Mouse (Mus musculus): Measurements from ENCODE around the gene Mrc2.
A peak's percentile ranks its signal among the peaks of the same experiment; 100 is the strongest.

The Mrc2 gene

DNA sequence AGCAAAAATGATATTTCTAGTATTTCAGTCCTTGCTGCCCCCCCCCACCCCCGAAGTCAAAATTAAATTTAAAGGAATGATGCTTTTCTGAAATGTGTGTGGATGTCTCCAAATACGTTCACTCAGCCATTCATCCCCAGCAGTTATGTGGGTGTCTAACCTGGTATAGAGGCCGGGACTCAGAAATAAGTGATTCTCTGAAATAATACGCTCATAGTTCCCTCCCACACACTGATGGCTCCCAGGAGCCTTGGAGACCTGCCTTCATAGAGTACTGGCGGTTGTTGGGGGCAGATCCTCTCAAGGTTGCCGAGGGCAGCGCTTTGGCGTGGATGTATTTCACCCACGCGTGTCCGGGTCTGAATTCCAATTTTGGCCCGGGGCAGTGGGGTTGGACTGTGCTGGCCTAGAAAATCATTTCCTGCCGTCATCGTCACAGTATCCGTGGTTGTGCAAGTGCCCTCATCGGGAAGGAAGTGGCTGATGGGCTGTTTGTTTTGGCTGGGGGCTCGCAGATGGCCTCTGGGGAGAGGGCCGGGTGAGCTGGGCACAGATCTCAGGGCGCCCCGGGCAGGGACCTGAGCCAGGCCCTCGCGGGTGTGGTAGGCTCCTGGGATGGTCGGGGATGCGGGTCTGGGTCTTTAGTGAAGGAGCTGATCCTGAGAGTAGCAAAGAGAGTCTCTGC lies 19.0 kb downstream of the Mrc2 start:
- DNase-seq (ENCODE audit: low read depth, low spot score): no peak

- DNase-seq (ENCODE audit: low read depth, low spot score): no peak
Measured at GRCm38 (mm10) chr11:105312311-105312942, 20.0 kb downstream of the Mrc2 start.

DNA sequence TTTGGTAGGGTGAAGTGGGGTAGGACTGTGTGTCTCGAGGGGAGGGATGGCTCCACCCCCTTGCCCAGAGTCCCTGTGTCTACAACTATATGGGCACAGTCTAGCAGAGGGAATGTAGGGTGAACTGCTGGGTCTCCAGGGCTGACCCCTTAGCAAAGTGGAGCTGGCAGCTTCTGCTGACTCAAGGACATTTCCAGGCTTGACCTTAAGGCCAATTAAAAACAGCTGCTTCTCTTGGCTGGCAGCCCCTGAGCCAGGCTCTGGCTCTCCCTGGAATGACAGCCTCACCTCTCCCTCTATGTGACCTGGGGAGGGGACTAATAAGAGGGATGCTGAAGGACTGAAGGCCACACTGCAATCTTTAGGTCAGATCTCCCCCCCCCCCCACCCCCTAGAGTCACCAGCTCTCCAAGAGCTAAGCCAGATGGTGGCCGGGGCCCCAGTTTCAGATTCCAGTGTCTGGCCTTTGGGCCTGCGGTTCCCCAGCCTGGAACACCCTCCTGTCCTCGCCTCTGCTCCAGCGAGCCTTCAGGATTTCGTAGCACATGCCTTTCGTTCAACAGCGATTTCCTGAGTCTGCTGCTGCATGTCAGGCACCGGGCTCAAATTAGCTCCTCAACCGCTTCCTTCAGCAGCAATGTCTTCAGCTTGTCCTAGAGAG lies 20.7 kb downstream of the Mrc2 start:
- DNase-seq (ENCODE audit: low read depth, low spot score): no peak

GRCm38 (mm10) chr11:105313633-105314014 lies 21.2 kb downstream of the Mrc2 start:
- no peak for DNase-seq (ENCODE audit: low read depth, low spot score)

GRCm38 (mm10) chr11:105315296-105315695 lies 22.9 kb downstream of the Mrc2 start:
- DNase-seq (ENCODE audit: low read depth, low spot score): no peak

DNA sequence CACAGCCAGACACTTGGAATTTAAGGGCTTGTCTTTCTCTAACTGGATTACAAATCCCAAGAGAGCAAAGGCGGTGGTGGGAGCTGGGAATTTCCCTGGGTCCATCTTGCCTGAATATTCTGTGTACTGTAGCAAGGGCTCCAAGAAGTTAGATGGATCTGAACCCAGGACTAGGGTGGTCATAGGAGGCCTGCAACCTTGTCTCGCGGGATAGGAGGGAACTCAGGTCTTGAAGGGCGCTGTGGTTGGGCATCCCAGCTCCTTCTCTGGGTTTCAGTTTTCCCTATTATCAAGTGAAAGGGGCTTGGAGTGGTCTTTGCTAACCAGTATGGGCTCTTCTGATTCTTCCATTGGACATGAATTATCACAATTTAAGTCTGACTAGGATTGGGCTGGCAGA lies 23.7 kb downstream of the Mrc2 start:
- DNase-seq (ENCODE audit: low read depth, low spot score): no peak

- DNase-seq (ENCODE audit: low read depth, low spot score): no peak
Measured at GRCm38 (mm10) chr11:105317769-105318168, 25.3 kb downstream of the Mrc2 start.

- no peak for DNase-seq (ENCODE audit: low read depth, low spot score)
Measured at GRCm38 (mm10) chr11:105321090-105321489, 28.6 kb downstream of the Mrc2 start.

DNA sequence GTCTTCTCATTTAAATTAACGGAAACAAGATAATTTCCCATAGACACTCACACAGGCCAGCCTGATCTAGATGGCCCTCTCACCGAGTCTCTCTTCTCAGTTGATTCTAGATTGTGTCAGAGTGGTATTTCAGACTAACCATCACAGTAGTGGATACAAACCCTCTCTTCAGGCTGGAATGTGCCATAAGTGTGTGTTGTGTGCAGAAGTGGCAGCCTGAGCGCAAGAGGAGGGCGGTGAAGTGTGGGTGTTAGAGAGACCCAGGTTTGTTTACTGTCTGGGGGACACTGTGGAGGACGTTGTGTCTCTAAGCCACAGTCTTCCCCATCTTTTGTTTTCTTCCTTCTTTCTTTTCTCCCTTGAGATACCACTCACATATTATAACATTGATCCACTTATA lies 31.1 kb downstream of the Mrc2 start:
- DNase-seq (ENCODE audit: low read depth, low spot score): no peak

DNA sequence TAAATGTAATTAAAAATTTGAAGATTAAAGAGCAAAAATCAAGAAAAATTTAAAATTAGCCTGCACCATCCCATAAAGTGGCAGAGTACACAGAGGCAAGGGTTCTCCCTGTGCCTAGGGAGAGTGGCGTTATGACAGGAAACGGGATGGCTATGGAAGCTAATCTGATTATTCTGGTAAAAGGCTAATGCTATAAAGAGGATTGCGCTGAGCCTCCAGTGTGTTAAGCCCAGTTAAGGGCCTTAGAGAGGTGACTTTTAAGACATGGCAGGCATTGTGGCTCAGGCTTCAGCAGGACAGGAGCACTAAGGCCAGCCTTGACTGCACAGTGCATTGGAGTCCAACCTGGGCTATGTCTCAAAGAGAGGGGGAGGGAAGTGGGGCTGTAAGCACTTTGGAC lies 34.7 kb downstream of the Mrc2 start:
- no peak for DNase-seq (ENCODE audit: low read depth, low spot score)

GRCm38 (mm10) chr11:105329962-105330361 lies 37.5 kb downstream of the Mrc2 start:
- no peak for DNase-seq (ENCODE audit: low read depth, low spot score)

DNA sequence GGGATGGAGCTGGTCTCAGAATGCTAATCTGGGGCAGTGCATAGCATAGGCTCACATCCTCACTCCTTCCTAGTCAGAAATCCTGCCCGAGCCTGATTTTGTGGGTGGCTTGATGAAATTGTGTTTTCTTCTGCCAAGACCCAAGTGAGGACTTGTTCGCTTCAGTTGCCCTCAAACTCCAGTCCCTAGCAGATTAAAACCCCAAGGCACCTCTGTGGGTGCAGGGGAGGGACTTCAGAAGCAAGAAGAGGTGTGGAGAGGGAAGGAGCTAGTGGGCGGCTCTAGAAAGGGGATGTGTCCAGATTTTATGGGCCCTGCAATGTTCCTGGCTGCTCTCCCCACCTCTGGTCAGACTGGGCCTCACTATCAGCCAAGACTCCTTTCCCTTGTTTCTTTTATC lies 38.7 kb downstream of the Mrc2 start:
- DNase-seq (ENCODE audit: low read depth, low spot score): no peak

GRCm38 (mm10) chr11:105331732-105332131 lies 39.3 kb downstream of the Mrc2 start:
- DNase-seq (ENCODE audit: low read depth, low spot score): no peak

GRCm38 (mm10) chr11:105332468-105332867 lies 40.0 kb downstream of the Mrc2 start:
- DNase-seq (ENCODE audit: low read depth, low spot score): peak; percentile 37

- no peak for DNase-seq (ENCODE audit: low read depth, low spot score)
Measured at GRCm38 (mm10) chr11:105333867-105334670, 41.6 kb downstream of the Mrc2 start.

GRCm38 (mm10) chr11:105338596-105339390 lies 46.4 kb downstream of the Mrc2 start:
- no peak for DNase-seq (ENCODE audit: low read depth, low spot score)

GRCm38 (mm10) chr11:105345284-105345683 lies 52.8 kb downstream of the Mrc2 start:
- peak; percentile 40 for DNase-seq (ENCODE audit: low read depth, low spot score)

GRCm38 (mm10) chr11:105347162-105348161 lies 55.0 kb downstream of the Mrc2 start:
- DNase-seq (ENCODE audit: low read depth, low spot score): peak; percentile 73

- DNase-seq (ENCODE audit: low read depth, low spot score): no peak
Measured at GRCm38 (mm10) chr11:105348495-105348982, 56.1 kb downstream of the Mrc2 start.

- DNase-seq (ENCODE audit: low read depth, low spot score): no peak
Measured at GRCm38 (mm10) chr11:105349780-105350324, 57.4 kb downstream of the Mrc2 start.

Data from CD4-positive, CD25-positive, alpha-beta regulatory T cell, adult 2 months (primary cell).